Mouse (Mus musculus): ENCODE results near the gene Inpp5e.
"Not testable (repeated sequence)": the region's sequence is repeated elsewhere in the genome, so short reads cannot be mapped to it uniquely, and the experiment has no call there.

Gene Inpp5e

DNA sequence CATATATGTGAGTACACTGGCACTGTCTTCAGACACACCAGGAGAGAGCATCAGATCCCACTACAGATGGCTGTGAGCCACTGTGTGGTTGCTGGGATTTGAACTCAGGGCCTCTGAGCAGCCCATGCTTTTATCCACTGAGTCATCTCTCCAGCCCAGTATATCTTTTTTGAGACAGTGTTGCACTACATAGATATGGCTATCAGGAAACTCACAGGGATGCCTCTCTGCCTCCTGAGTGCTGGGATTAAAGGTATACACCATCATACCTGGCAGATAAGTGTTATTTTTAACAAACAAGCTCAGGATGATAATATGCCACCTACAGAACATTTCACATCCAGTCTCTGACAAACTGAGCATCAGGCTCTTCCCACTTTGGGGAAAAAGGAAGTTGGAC is 8.1 kb upstream of the Inpp5e start:
- DNase-seq, result no peak

DNA sequence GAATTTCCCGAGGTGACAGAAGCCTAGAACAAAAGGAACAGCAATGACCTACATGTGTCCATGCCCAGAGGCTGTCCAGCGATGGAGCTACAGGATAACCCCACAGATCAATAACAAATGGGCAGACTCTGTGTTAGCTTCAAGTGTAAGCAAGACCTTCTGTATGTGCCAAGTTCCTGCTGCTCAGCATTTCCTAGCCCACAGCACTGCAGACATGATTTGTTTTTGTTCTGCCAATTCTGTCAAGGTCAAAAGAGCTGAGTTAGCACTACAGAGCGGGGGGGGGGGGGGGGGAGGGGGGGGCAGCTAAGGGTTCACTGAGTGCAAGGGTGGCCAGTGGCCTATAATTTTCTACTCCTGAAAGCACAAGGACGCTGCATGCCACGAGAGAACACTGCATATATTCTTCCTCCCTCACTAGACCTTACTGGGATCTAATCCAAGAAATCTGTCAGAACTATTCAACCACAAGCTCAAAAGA is 2.0 kb upstream of the Inpp5e start:
- DNase-seq, result peak; percentile 65

DNA sequence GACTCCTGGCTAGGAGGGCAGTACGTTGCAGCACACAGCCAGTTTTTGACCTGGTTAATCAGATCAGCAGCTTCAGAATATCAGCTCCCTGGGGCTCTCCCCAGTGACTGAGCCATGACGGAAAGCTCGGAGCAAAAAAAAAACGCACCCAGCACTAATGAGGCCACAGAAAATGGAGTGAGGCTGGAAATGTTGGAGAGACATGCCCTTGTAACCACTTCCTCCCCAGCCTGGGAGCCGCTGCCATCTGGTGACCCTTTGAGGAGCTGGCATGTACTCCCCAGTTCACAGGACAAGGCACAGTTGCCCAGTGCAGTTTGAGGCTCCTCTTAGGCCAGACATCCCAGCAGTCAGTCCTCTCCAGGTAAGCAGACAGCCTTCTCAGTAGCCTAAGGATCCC is 1.1 kb upstream of the Inpp5e start:
- DNase-seq, result no peak

DNA sequence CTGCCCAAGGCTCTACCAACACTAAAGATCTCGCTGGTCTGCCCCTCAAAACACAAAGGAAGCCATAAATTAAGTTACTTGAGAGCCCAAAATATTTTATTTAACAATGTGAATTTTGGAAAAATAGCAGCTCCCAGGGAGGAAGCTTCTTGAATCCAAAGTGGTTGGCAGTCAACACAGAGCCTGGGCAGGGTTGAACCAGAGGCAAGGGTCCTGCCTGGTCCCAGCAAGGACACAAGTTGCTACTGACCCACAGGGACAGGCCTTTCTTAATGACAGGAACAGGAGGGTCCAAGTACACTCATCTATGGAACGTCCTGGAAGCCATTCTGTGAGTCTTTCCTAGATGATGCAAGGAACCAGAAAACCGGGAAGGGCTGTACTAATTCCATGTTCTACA is 359 bp upstream of the Inpp5e start:
- no peak for DNase-seq

DNA sequence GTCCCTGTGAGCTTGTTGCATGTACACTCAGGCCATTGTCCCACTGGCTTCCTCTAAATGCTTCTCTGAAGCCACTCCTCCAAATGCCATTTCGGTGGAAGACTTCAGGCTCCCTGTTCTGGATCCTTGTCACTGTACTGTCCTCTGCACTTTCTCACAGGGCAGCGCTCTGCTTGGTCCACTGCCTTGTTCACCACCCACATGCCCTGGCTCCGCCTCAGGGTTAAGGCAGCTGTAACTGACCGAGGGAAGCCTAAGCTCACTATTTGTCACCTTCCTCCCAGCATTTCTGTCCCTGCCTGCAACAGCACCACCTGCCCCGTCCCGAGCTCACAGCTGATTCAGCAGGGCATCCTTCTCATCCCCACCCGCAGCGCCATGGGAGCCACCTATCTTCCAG is 5.7 kb downstream of the Inpp5e start:
- peak; percentile 58 for DNase-seq

DNA sequence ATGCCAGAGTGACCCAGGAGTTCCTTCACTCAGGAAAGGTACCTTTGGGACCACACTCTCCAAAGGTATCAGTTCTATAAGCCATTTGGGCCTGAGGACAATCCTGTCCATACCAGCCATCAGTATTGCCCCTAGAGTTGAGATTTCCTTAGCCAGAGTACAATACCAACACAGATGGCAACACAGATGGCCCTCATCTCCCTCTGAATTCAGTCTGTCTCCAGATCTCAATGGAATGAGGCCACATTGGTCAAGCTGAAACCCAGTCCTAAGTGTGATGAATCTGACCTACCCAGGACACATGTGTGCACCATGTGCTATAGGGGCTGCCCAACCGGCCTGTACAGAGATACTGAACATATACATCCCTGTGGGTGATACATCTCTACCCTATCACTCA is 6.7 kb downstream of the Inpp5e start:
- DNase-seq, result no peak

DNA sequence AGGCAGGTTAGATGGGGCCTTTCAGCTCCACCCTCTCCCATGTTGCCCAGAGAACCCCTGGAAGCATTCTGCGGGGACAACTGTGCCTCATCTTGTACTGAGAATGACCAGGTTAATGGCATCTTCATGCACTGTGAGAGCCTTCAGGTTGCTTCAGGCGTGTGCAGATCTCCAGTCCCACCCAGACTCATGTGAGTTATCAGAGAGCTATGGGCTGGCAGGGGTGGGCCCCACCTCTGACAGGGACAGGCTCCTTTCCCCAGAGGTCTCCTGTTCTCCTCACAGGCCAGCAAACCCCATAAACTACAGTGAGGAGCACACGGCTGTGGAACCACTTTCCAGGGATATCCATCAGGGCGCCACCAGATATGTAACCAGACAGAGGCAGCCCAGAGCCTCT is 8.0 kb downstream of the Inpp5e start:
- no peak for DNase-seq

DNA sequence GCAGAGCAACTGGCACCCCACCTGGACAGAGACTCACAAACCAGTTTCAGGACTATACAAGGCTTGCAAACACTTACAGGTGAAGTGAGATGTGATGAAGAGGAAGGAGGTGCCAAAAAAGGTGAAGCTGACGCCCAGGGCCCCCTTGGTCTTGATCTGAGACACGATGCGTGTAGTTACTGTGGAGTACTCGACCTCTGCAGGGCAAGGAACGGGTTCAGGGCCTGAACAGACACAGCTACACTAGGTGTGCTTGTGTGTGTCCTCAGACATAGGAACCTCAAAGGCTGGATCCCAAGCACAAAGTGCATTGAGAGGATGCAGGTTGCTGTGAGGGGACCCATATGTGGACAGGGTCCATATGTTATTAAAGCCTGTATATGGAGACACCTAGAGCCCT is 8.7 kb downstream of the Inpp5e start:
- no peak for DNase-seq

DNA sequence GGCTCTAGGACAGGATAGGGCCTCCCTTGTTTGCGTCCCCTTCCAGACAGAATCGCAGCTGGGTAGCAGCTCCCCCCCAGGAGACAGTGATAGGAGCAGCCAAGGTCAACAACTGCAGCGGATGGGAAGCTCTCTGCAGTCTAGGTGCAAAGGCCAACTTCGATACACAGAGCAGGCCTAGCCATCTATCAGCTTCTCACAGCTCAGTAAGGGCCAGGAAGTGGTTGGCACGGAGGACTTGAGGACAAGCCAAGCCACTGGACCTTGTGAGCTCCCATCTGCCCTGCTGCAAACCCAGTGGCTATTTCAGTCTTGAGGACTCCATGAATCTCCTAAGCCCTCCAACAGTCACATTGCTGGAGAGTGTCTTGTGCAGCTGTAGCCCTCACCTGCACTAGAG is 9.4 kb downstream of the Inpp5e start:
- DNase-seq, result peak; percentile 42

DNA sequence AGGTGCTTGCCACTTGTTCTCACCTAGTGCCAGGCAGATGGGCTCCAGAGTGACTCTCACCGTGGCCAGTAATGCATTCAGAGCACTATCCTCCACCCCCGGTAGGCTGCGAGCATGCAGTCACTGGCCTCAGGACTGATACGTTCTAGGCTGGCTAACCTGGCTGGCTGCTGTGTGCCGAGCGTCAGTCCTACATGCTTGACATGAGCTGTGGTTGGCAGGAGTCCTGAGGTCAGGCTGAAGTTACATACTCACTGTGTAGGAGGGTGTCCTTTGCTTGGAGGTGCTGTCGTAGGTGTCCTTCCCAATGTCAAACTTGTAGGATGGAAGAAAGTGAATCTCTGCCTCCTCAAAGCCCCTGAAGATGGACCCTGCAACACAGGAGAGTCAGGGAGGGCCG is 10.0 kb downstream of the Inpp5e start:
- no peak for DNase-seq

DNA sequence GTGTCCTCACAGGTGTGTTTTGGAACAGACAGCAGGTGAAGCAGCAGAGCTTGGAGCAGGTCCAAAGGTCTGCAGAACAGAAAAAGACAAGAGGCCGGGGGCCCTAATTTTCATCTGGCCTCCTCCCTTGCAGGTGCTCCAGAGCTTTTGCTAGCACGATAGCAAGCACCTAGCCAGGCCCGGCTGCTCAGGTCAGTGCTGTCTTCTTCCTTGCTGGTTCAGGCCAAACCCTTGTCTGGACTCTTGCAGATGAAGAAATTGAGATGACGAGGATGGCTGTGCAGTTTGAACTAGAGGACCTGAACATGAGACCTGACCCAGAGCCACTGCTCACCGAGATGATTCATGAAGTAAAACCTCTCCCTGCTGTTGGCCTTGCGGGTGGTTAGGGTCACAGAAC is 17.4 kb downstream of the Inpp5e start:
- no peak for DNase-seq

DNA sequence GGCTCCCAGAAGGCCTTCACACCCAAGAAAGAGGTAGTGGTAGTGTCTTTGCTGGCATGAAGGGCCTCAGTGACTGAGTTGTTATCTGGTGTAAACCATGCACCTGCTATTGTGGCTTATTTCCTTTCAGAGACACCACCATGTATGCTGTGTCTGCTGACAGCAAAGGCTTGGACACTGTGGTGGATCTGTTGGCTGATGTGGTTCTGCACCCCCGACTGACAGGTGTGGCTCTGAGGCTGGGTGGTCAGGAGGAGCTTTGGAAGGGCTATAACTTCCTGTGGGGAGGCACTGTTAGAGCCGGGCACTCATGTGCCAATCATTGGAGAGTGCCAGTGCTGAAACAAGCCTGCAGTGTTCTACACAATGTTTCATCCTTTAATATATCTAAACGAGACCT is 18.0 kb downstream of the Inpp5e start:
- DNase-seq, result no peak

DNA sequence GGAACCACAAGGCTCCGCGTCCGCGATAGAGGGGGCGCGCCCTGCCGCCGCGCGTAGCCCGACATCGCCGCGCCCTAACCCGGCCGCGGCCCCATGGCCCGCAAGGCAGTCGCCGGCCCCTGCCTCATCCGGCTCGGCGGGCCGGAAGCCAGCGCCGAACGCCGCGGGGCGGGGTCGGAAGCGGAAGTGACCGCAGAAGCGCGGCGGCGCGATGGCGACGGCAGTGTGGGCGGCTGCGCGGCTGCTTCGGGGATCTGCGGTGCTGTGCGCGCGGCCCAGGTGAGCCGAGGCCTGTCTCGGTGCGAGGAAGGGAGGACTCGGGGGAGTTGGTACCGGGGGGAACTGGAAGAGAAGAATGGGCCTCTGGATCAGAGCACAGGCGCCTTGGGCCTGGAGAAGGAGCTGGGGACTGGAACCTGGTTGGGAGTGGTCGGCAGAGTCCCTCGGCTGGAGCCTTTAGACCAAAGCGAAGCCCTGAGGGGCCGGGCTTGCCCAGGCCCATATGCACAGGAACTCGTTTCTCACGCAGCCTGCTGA is 19.8 kb downstream of the Inpp5e start, which contains the start of the genes Entr1 and Pmpca:
TSS of gene Entr1 (minus strand) at position 163 of the 537 bp plus-strand sequence.
TSS of gene Pmpca (plus strand) at position 186 of the 537 bp plus-strand sequence.
- peak; percentile 92 for DNase-seq

DNA sequence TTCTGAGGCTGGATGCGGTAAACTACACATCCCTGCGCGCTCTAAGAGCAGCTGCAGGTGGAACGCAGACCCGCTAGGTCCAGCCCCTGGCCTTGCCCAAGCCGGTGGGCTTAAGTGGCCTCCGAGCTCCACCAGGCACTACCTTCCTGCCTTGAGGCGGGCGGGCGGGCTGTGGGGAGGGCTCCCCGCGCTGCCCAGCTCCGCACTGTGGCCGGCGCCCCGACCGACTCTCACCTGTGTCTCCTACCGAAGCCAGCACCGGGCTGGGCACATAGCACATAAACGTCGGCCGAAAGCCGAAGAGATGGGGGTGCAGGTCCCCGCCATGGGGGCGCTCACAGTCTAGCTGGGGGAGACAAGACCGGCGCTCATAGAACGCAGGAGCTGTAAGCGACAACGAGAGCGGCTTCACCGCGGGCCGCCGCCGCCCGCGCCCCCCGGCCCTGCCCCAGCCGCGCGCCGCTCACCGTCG is 20.3 kb downstream of the Inpp5e start:
- no peak for DNase-seq

DNA sequence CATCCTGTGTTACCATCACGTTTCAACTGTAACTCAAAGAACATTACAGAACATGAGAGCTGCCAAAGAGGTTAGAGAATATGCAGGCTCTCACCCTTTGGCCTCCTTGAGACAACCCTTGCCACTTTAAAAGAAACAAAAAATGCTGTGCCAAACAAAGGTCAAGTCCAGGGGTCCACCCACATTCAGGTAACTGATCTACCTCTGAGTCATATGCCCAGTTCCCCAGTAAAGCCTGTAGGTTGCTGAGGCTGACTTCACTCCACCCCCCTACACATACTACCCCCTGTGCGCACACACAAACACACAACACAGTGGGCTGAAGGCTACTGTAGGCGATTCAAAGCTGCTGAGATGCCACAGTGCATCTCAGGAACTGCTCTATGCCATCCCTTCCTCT is 21.3 kb downstream of the Inpp5e start:
- peak; percentile 52 for DNase-seq

DNA sequence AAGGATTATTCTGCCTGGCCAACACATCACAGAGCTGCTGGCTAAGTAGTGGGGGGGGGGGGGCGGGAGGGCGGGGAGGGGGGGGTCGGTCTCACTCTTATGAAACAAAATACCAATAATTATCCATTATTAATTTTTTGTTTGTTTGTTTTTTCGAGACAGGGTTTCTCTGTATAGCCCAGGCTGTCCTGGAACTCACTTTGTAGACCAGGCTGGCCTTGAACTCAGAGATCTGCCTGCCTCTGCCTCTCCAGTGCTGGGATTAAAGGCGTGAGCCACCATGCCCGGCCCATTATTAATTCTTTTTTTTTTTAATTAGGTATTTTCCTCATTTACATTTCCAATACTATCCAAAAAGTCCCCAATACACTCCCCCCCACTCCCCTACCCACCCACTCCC is 28.1 kb downstream of the Inpp5e start:
- DNase-seq, result not testable (repeated sequence)

DNA sequence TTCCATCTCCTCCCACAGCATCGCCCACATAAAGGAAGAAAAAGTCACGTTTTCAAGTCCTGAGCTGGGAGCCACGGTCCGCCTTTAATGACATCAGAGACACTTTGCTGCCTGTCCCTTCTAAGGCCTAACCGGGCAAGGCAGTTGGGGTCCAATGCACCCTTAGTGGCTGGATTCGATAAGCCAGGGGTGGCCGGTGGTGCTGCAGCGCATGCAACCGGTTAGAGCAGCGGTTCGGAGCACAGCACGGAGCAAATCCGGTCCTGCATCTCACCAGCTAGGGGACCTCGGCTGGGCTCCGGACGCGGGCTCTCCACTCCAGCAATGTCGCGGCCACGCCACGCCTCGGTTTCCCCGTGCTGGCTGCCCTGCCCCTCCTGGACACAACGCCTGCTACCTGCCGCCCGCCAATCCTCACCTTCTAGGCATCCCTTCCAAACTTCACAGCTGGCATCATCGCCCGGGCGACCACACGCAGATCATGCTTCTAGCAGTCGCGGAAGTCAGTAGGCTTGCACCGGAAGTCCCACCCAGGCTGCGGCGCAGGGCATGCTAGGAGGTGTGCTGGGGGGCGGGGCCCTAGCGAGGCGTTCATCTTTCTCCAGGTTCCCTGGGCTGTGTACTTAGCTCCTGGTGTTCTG is 28.8 kb downstream of the Inpp5e start, which contains the start of gene Snapc4:
TSS of gene Snapc4 (minus strand) at position 523 of the 641 bp plus-strand sequence.
- peak; percentile 91 for DNase-seq

DNA sequence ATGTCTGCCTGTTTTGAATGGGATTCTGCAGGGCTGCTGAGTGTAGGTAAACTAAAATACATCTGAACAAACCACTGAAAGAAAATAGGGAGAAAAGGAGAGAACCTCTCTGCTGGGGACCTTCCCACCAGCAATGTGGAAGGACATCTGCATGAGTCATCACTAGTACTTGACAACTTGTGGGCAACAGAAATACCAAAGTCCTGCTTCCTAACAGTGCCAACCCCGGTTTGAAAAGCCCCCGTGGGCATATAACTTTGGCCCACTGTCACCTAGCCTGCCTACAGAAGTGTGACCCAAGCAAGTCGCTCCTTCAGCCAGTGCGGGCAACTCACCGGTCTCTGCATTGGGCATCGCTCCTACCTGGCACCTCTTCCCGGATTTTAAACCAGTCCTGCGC is 36.6 kb downstream of the Inpp5e start:
- DNase-seq, result no peak

DNA sequence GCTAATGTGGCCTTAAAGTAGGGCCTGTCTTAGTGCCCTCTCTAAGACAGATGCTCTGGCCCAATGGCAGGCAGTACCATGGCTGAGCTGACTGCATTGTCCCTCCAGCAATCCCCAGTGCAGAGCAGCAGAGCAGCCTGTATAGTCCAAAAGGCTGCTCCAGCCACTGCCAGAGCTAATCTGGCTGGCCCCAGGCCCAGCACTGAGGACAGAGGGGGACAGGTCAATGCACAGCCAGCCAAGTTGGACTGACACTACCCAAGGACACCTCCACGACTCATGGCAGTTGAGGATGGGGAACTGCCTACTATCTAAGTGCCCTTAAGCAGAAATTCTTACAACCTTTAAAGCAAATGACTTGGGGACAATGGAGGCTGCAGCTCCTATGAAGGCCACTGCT is 40.4 kb downstream of the Inpp5e start:
- DNase-seq, result no peak

DNA sequence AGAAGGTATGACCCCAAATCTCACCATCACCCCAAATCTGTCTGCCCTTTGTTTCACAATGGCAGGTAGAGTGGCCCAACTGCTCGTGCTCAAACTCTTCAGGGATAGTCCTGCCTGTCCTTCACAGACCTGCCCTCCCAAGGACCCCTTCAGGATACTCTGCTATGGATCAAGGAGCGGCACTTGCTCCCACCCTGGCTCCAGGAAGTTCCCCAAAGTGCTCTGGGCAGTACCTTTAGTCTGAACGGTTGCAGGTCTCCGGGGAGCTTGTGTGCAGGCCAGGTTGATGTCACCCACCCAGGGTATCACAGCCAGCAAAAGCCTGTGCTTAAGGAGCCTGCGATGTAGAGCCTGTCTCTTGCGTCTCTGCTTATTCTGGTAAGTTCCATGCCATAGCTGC is 41.1 kb downstream of the Inpp5e start:
- no peak for DNase-seq

DNA sequence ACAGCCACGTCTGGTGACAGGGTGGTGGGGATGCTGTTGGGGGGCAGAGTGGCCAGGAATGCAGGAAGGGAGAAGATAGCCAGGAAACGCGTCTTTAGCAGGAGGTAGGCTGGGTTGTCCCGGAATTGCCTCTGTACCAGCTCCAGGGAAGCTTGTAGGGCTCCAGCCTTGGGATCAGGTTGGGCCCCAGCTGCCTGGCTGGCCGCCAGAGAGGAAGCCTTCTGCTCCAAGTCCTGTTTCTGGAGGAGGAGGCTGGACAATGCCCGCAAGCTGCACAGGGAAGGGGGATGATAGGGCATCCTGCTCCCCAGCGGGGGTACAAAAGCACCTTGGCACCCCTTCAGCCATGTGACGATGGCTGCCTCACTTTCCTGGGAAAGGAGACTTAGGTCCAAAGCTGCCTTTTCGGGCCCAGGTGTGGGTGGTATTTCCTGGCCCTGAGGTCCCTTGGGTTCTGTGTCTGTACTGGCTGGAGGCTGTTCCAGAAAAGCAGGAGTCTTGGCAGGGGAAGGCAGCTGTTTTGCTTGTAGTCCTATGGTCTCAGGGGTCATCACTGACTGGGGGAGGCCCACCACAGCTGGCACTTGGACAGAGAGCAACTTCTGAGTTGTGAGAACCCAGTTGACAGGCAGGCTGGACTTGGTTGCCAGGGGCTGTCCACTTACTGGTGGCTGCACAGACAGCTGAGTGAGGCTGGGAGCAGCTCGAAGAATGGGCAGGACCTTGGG is 44.1 kb downstream of the Inpp5e start:
- DNase-seq, result peak; percentile 82

DNA sequence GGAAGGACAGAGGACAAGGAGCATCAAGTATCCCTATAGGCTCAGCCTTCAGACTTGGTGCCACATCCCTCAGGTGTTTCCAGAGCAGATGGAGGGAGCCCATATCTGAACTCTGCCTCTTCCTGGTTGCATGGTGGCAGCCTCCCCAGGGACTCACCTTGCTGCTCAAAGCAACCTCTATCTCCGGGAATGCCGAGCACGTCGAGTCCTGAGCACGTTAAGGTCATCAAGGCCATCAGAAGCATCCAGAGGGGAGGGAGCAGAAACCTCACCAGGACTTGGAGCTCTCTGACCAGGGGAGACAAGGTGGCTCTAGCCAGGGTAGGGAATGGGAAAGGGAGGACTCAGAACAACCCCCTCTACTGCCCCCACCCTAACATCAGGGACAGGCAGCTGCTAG is 45.5 kb downstream of the Inpp5e start:
- DNase-seq, result no peak

DNA sequence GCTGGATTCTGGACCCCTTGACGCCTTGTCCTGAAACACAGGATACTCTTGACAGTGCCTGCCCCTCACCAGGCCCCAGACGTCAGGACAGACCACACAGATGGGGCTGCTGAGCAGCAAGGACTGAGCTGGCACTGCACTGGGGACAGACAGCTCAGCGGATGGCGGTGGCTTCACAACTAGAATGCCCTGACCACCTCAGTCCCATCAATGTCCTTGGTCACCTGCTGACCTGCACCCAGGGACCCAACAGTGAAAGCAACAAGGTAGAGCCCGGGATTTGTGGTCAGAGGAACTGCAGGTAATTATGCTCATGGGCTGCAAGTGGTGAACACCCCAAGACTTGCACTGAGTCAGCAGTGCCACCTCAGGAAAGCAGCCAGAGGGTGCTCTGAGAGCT is 46.0 kb downstream of the Inpp5e start:
- DNase-seq, result no peak

DNA sequence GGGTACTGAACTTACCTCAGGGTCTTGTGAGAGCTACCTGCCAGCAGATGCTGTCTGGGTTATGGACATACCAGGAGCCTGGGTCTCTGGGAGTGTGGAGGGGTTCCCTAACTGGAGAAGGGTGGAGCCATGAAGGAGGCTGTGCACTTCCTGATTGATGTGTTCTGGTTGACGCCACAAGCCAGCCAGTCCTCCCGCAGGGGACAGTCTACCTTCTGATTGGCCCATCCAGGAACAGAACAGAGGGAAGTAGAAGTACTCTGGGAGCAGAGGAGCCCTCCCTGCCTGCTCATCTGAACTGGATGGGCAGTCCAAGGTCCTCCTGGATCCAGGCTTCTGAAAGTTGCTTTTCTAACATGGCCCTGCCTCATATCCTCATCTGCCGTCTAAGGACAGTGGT is 48.2 kb downstream of the Inpp5e start, which contains the start of gene Card9:
TSS of gene Card9 (minus strand) at position 147 of the 400 bp plus-strand sequence.
- no peak for DNase-seq

Measured in kidney, postnatal 14 days (tissue).